ENCODE assay signal across 30 mouse cellular contexts in the genomic region with DNA sequence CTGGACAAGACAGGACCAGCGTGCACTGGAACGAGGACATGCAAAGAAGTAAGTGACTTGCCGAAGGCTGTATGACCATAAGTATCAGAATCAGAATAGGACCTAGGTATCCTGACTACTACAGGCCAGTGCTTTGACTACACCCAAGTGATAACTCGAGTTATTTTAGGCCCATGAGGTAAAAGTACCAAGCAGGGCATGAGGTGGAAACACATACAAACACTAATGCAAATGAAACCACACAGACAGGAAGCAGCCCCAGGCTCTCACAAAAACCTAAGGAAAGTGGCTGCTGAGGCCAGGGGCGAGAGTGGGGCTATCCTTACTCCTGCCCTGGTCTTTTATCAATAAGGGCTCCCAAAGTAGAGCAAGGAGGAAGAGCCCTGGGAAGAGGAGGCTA. TPM values are rescaled to one million over a fixed set of nuclear protein-coding genes. Genes with fewer than 3 reads are reported as not detected.
DNase-seq lines count a peak whose midpoint lies in the region; ATAC-seq lines count a peak whose summit lies in the region.
"Had no signal": no experiment of that assay in that cellular context is flagged by ENCODE, and none has a peak within 500 bp of the region (broad histone marks: within the 10 kb centered on the region; RNA-seq: fewer than 3 reads in every experiment).

No protein-coding gene starts in this region.

- DNase-seq in heart, postnatal 10 days, result no peak
- peak; percentile 45 for DNase-seq in A20 (ENCODE audit: low read depth, low spot score)
- DNase-seq in kidney, adult 8-10 months, result no peak
- DNase-seq: adrenal gland, postnatal 25 days; cerebellum, adult 9-10 months; gastrocnemius, postnatal 14 days; heart, adult 2 months; heart, postnatal 14 days; kidney, adult 9 months; kidney, postnatal 14 days; lung, adult 18-20 months; lung, postnatal 14 days had no signal

- H3K9ac ChIP-seq in heart, embryonic 14.5 days (ENCODE audit: low read length), result no peak overlapping the region
- H3K9ac ChIP-seq in forebrain, embryonic 13.5 days, result no peak overlapping the region
- H3K9ac ChIP-seq: embryonic facial prominence, embryonic 15.5 days; forebrain, embryonic 15.5 days; hindbrain, embryonic 13.5 days; limb, embryonic 13.5 days; liver, embryonic 12.5 days; neural tube, embryonic 15.5 days had no signal

- 61% methylated on average over 5 of the region's 5 CpGs for WGBS in heart, embryonic 14.5 days
- 93% methylated on average over 5 of the region's 5 CpGs for WGBS in forebrain, embryonic 13.5 days

- H3K4me1 ChIP-seq in heart, embryonic 14.5 days (ENCODE audit: control insufficient read depth in 2 of 2, insufficient read depth in 2 of 2, low read length in 2 of 2), result peaks cover 3 to 6% of the 10 kb centered on the region in 2 experiments; a peak in 2 of 4 replicates
- H3K4me1 ChIP-seq in forebrain, embryonic 13.5 days, result no peaks in the 10 kb centered on the region
- H3K4me1 ChIP-seq: embryonic facial prominence, embryonic 15.5 days; forebrain, embryonic 15.5 days; hindbrain, embryonic 13.5 days; limb, embryonic 13.5 days; neural tube, embryonic 15.5 days had no signal

- no peaks in the 10 kb centered on the region for H3K9me3 ChIP-seq in heart, embryonic 14.5 days (ENCODE audit: control insufficient read depth, low read length)
- H3K9me3 ChIP-seq in forebrain, embryonic 13.5 days (replicated peaks), result no peaks in the 10 kb centered on the region
- H3K9me3 ChIP-seq: embryonic facial prominence, embryonic 15.5 days; forebrain, embryonic 15.5 days; hindbrain, embryonic 13.5 days; limb, embryonic 13.5 days; liver, embryonic 12.5 days; neural tube, embryonic 15.5 days had no signal

- ATAC-seq in heart, embryonic 14.5 days (ENCODE audit: insufficient number of reproducible peaks, insufficient read depth, low FRiP score, low read depth), result no peak
- ATAC-seq in CD4-positive, CD25-positive, alpha-beta regulatory T cell, adult 4 months, result peak; percentile 87
- ATAC-seq in neutrophil, adult 5-6 weeks (ENCODE audit: extremely low read depth, insufficient number of reproducible peaks, low FRiP score, poor library complexity, severe bottlenecking), result peak; percentile 88
- no peak for ATAC-seq in forebrain, embryonic 13.5 days
- ATAC-seq: forebrain, embryonic 15.5 days; liver, embryonic 12.5 days had no signal

- H3K4me2 ChIP-seq in heart, embryonic 14.5 days (ENCODE audit: low read length), result no peak overlapping the region
- no peak overlapping the region for H3K4me2 ChIP-seq in forebrain, embryonic 13.5 days
- H3K4me2 ChIP-seq: embryonic facial prominence, embryonic 15.5 days; forebrain, embryonic 15.5 days; hindbrain, embryonic 13.5 days; limb, embryonic 13.5 days; liver, embryonic 12.5 days; midbrain, embryonic 11.5 days; neural tube, embryonic 15.5 days had no signal

- intact Hi-C loops in heart, postnatal 10 days (cut with DNase I), result no loop called here

- H3K4me3 ChIP-seq in heart, embryonic 14.5 days (ENCODE audit: control insufficient read depth in 1 of 2, insufficient read depth in 1 of 2, low read depth in 1 of 2, low read length in 2 of 2), result no peak overlapping the region
- no peak overlapping the region for H3K4me3 ChIP-seq in forebrain, embryonic 13.5 days
- H3K4me3 ChIP-seq: embryonic facial prominence, embryonic 15.5 days; forebrain, embryonic 15.5 days; heart, adult 2 months; hindbrain, embryonic 13.5 days; layer of hippocampus, adult 2 months; limb, embryonic 13.5 days; liver, embryonic 12.5 days; neural tube, embryonic 15.5 days had no signal

- H3K27ac ChIP-seq in heart, embryonic 14.5 days (replicated peaks in 1 of 2; ENCODE audit: control insufficient read depth in 1 of 2, insufficient read depth in 1 of 2, low read depth in 2 of 2, low read length in 2 of 2), result peak overlapping the region; percentile 47 to 55; a peak in 1 of 4 replicates
- no peak overlapping the region for H3K27ac ChIP-seq in forebrain, embryonic 13.5 days
- H3K27ac ChIP-seq: embryonic facial prominence, embryonic 15.5 days; forebrain, embryonic 15.5 days; heart, adult 2 months; hindbrain, embryonic 13.5 days; layer of hippocampus, adult 2 months; limb, embryonic 13.5 days; liver, embryonic 12.5 days; neural tube, embryonic 15.5 days had no signal

- H3K27me3 ChIP-seq in heart, embryonic 14.5 days (ENCODE audit: control insufficient read depth, insufficient read depth, low read length), result no peaks in the 10 kb centered on the region
- no peaks in the 10 kb centered on the region for H3K27me3 ChIP-seq in forebrain, embryonic 13.5 days
- H3K27me3 ChIP-seq: embryonic facial prominence, embryonic 15.5 days; forebrain, embryonic 15.5 days; hindbrain, embryonic 13.5 days; limb, embryonic 13.5 days; liver, embryonic 12.5 days; neural tube, embryonic 15.5 days had no signal

- H3K36me3 ChIP-seq in heart, embryonic 14.5 days (ENCODE audit: control insufficient read depth, insufficient read depth, low read length), result peaks cover 95% of the 10 kb centered on the region
- H3K36me3 ChIP-seq in forebrain, embryonic 13.5 days (ENCODE audit: poor library complexity, severe bottlenecking), result peaks cover 92% of the 10 kb centered on the region

RNA-seq across cellular contexts. Expression of gene Marcksl1, which starts 12.0 kb away (rescaled TPM):
- 301 and 313 TPM in 2 replicates for polyA plus RNA-seq in heart, embryonic 14.5 days (2014; fragmentation: Nextera tagmentation; extraction: Ambion mirVana)
- total RNA-seq in heart, postnatal 10 days (2021), result 10 to 100 TPM; 42.3 to 63.4 TPM
- polyA plus RNA-seq in CD4-positive, CD25-positive, alpha-beta regulatory T cell, adult 4 months (2017; shearing (Covaris generic)), result 1 to 10 TPM; 2.3 to 2.6 TPM
- 97.5 and 100 TPM in 2 replicates for total RNA-seq in neutrophil, adult 5-6 weeks (2017)
- 1,756 and 1,774 TPM in 2 replicates for polyA plus RNA-seq in forebrain, embryonic 13.5 days (2015; fragmentation: Nextera tagmentation; extraction: Ambion mirVana)

RNA-seq across cellular contexts. Expression of gene Hdac1, which starts 17.2 kb away (rescaled TPM):
- polyA plus RNA-seq in heart, embryonic 14.5 days (2014; fragmentation: Nextera tagmentation; extraction: Ambion mirVana), result 123 and 124 TPM in 2 replicates
- 10 to 100 TPM; 35.1 to 38.1 TPM for total RNA-seq in heart, postnatal 10 days (2021)
- 100 to 1,000 TPM; 270 to 328 TPM for polyA plus RNA-seq in CD4-positive, CD25-positive, alpha-beta regulatory T cell, adult 4 months (2017; shearing (Covaris generic))
- total RNA-seq in neutrophil, adult 5-6 weeks (2017), result 81.6 and 87.7 TPM in 2 replicates
- 189 and 191 TPM in 2 replicates for polyA plus RNA-seq in forebrain, embryonic 13.5 days (2015; fragmentation: Nextera tagmentation; extraction: Ambion mirVana)

RNA-seq across cellular contexts. Expression of gene Fam229a, which starts 34.3 kb away (rescaled TPM):
- polyA plus RNA-seq in heart, embryonic 14.5 days (2014; fragmentation: Nextera tagmentation; extraction: Ambion mirVana), result not detected in 2 replicates
- total RNA-seq in heart, postnatal 10 days (2021), result not detected
- polyA plus RNA-seq in CD4-positive, CD25-positive, alpha-beta regulatory T cell, adult 4 months (2017; shearing (Covaris generic)), result not detected
- not detected in 2 replicates for total RNA-seq in neutrophil, adult 5-6 weeks (2017)
- not detected in 2 replicates for polyA plus RNA-seq in forebrain, embryonic 13.5 days (2015; fragmentation: Nextera tagmentation; extraction: Ambion mirVana)
- total RNA-seq: adrenal gland, postnatal 25 days; common myeloid progenitor, adult 5-6 weeks; gastrocnemius, postnatal 14 days; heart, postnatal 14 days; layer of hippocampus, adult 2 months; layer of hippocampus, postnatal 25 days; megakaryocyte progenitor cell, adult 5-6 weeks; midbrain, postnatal 0 days had no signal
- polyA plus RNA-seq: embryonic facial prominence, embryonic 15.5 days; forebrain, embryonic 15.5 days; heart, adult 2 months; hindbrain, embryonic 13.5 days; limb, embryonic 13.5 days; liver, embryonic 12.5 days; midbrain, embryonic 11.5 days; small intestine, adult 2 months had no signal

RNA-seq across cellular contexts. Expression of gene Tssk3, which starts 34.5 kb away (rescaled TPM):
- not detected in 2 replicates for polyA plus RNA-seq in heart, embryonic 14.5 days (2014; fragmentation: Nextera tagmentation; extraction: Ambion mirVana)
- total RNA-seq in heart, postnatal 10 days (2021), result not detected
- not detected for polyA plus RNA-seq in CD4-positive, CD25-positive, alpha-beta regulatory T cell, adult 4 months (2017; shearing (Covaris generic))
- total RNA-seq in neutrophil, adult 5-6 weeks (2017), result not detected in 2 replicates
- polyA plus RNA-seq in forebrain, embryonic 13.5 days (2015; fragmentation: Nextera tagmentation; extraction: Ambion mirVana), result not detected in 2 replicates
- total RNA-seq: adrenal gland, postnatal 25 days; common myeloid progenitor, adult 5-6 weeks; gastrocnemius, postnatal 14 days; heart, adult 2 months; heart, postnatal 14 days; layer of hippocampus, postnatal 25 days; megakaryocyte progenitor cell, adult 5-6 weeks had no signal
- polyA plus RNA-seq: embryonic facial prominence, embryonic 15.5 days; limb, embryonic 13.5 days; liver, embryonic 12.5 days; midbrain, embryonic 11.5 days; small intestine, adult 2 months; thymus, postnatal 0 days had no signal

RNA-seq across cellular contexts. Expression of gene Lck, which starts 48.1 kb away (rescaled TPM):
- polyA plus RNA-seq in heart, embryonic 14.5 days (2014; fragmentation: Nextera tagmentation; extraction: Ambion mirVana), result 2.6 and 3.2 TPM in 2 replicates
- 1 to 10 TPM; 2.1 to 3.9 TPM for total RNA-seq in heart, postnatal 10 days (2021)
- 1,000 to 10,000 TPM; 1,549 to 2,173 TPM for polyA plus RNA-seq in CD4-positive, CD25-positive, alpha-beta regulatory T cell, adult 4 months (2017; shearing (Covaris generic))
- 54.2 and 70.1 TPM in 2 replicates for total RNA-seq in neutrophil, adult 5-6 weeks (2017)
- polyA plus RNA-seq in forebrain, embryonic 13.5 days (2015; fragmentation: Nextera tagmentation; extraction: Ambion mirVana), result 7.6 and 9.2 TPM in 2 replicates

Comparison
In these comparisons a context has a peak if more than half of its experiments do, and no peak if none do; other contexts are left out.
1. ATAC-seq: peak in CD4-positive, CD25-positive, alpha-beta regulatory T cell, adult 4 months (single experiment) and neutrophil, adult 5-6 weeks (single experiment); none in heart, embryonic 14.5 days (single experiment) and forebrain, embryonic 13.5 days (single experiment).
2. RNA of gene Marcksl1, which starts 12.0 kb away (polyA plus RNA-seq): 1,756 to 1,774 TPM in forebrain, embryonic 13.5 days and 301 to 313 TPM in heart, embryonic 14.5 days; 2.3 to 2.6 TPM in CD4-positive, CD25-positive, alpha-beta regulatory T cell, adult 4 months; every median in the first group is over 10 times any median in the second.